ENCODE assay signal across 8 mouse cellular contexts in the genomic region with DNA sequence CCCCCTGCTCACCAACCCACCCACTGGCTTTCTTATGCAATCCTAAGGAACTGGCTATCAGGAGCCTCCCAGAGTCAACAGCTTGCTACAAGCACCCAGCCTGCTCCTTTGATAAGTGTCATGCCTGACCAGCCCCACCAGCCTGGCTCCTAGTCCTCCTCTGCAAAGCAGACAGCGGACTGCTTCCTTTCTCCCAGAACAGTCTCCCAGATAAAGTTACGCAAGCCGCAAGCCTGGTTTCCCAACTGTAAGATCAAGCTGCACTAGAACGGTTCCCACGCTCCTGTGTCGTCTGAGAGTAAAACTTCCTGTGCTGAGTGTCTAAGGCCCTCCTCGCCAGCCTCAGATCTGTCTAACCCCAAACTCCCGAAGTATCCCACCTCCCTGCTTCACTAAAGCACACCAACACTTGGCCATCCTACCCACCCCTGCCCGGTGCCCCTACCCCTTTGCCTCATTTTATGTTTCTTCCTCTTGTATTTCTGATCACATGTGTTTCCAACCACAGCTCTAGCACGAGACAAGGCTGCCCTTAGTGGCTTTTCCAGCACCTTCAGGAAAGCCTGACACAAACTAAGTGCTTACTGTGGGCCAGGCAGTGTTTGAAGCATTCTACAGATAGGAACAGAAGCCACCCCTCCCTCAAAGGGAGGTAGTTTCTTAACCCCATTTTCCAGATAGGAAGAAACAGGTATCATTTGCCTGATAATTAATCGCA. TPM values are rescaled to one million over a fixed set of nuclear protein-coding genes. Genes with fewer than 3 reads are reported as not detected.
DNase-seq lines count a peak whose midpoint lies in the region; ATAC-seq and TF ChIP-seq lines count a peak whose summit lies in the region.

No protein-coding gene starts in this region.

- 14% methylated on average over 11 of the region's 11 CpGs for WGBS in lung, embryonic 14.5 days

- H3K9ac ChIP-seq in lung, embryonic 14.5 days, result no peak overlapping the region

- H3K27me3 ChIP-seq in C2C12 (ENCODE audit: control insufficient read depth, insufficient read depth, insufficient read length), result no peaks in the 10 kb centered on the region
- no peaks in the 10 kb centered on the region for H3K27me3 ChIP-seq in lung, embryonic 14.5 days (ENCODE audit: insufficient read depth, low read length)

- H3K79me2 ChIP-seq in C2C12 (ENCODE audit: control insufficient read depth, insufficient read depth), result no peaks in the 10 kb centered on the region

- no peak overlapping the region for H3ac ChIP-seq in C2C12 (ENCODE audit: control insufficient read depth, insufficient read length, low read depth)

- peak; percentile 28 to 75 for DNase-seq in adrenal gland, adult (ENCODE audit: inconsistent age in 2 of 2, low spot score in 1 of 2)
- no peak for DNase-seq in adrenal gland, postnatal 4 days (ENCODE audit: low spot score in 2 of 2)
- DNase-seq in embryo, embryonic 11 days, result peak; percentile 16
- peak; percentile 76 for DNase-seq in lung, embryonic 14.5 days
- DNase-seq in B cell, adult 2 months, result no peak
- DNase-seq in T-cell, adult 2 months (ENCODE audit: low spot score), result no peak

- H3K79me3 ChIP-seq in C2C12 (ENCODE audit: low read depth), result no peaks in the 10 kb centered on the region

- H3K9me3 ChIP-seq in lung, embryonic 14.5 days (ENCODE audit: low read depth, low read length), result no peaks in the 10 kb centered on the region

- no peak for TF ChIP-seq CTCF in C2C12 (IDR thresholded peaks at IDR 0.05; ENCODE audit: control insufficient read depth, insufficient read depth, insufficient read length)
- no peak for TF ChIP-seq CTCF in lung, embryonic 14.5 days (IDR thresholded peaks at IDR 0.05; ENCODE audit: low read depth)

- H3K4me1 ChIP-seq in lung, embryonic 14.5 days (ENCODE audit: insufficient read depth), result peaks cover 8% of the 10 kb centered on the region; the same call in 1 of the 2 replicates

- ATAC-seq in inflammation-experienced regulatory T-cells, adult 6 months, result peak; percentile 51
- peak; percentile 66; the same call in 1 of the 2 replicates for ATAC-seq in lung, embryonic 14.5 days (ENCODE audit: insufficient read depth)

- no peaks in the 10 kb centered on the region for H3K36me3 ChIP-seq in C2C12 (ENCODE audit: control insufficient read depth, insufficient read depth)
- H3K36me3 ChIP-seq in lung, embryonic 14.5 days (ENCODE audit: insufficient read depth), result no peaks in the 10 kb centered on the region

- no peak overlapping the region for H3K4me2 ChIP-seq in lung, embryonic 14.5 days

- H3K27ac ChIP-seq in lung, embryonic 14.5 days (ENCODE audit: low read depth), result peak overlapping the region; percentile 30

- H3K4me3 ChIP-seq in C2C12 (ENCODE audit: insufficient read depth, poor library complexity, severe bottlenecking), result no peak overlapping the region
- no peak overlapping the region for H3K4me3 ChIP-seq in lung, embryonic 14.5 days (ENCODE audit: low read depth, low read length)

TF ChIP-seq in C2C12, 6 proteins besides CTCF, POLR2A, EP300 and RAD21:
- no peak for TF ChIP-seq MYOG (IDR thresholded peaks at IDR 0.05; ENCODE audit: control insufficient read depth, extremely low read depth, insufficient read length)
- peak; percentile 75 for TF ChIP-seq CEBPB (IDR thresholded peaks at IDR 0.05; ENCODE audit: low read depth)

RNA-seq across cellular contexts. Expression of a gene that starts 5.3 kb away (rescaled TPM):
- 10 to 100 TPM; 58.4 to 59.0 TPM for total RNA-seq in adrenal gland, postnatal 4 days (2021)
- 6.0 TPM for polyA plus RNA-seq in C2C12 (2012; fragmentation: generic; extraction: Trizol)
- 10 to 100 TPM; 10.6 to 27.5 (median 19.6) TPM for polyA plus RNA-seq in inflammation-experienced regulatory T-cells, adult 6 months (2017; shearing (Covaris generic))
- 8.5 and 9.1 TPM in 2 replicates for polyA plus RNA-seq in lung, embryonic 14.5 days (2014; fragmentation: Nextera tagmentation; extraction: Ambion mirVana)

RNA-seq across cellular contexts. Expression of a gene that starts 46.5 kb away (rescaled TPM):
- total RNA-seq in adrenal gland, postnatal 4 days (2021), result 1 to 10 TPM; 7.8 to 9.1 TPM
- 7.7 TPM for polyA plus RNA-seq in C2C12 (2012; fragmentation: generic; extraction: Trizol)
- 100 to 1,000 TPM in 1 of 3 experiments, 10 to 100 TPM in 2; 83.9 to 124 (median 98.2) TPM for polyA plus RNA-seq in inflammation-experienced regulatory T-cells, adult 6 months (2017; shearing (Covaris generic))
- 3.3 and 3.4 TPM in 2 replicates for polyA plus RNA-seq in lung, embryonic 14.5 days (2014; fragmentation: Nextera tagmentation; extraction: Ambion mirVana)

Comparison
In these comparisons a context has a peak if more than half of its experiments do, and no peak if none do; other contexts are left out.
1. DNase-seq: peak in adrenal gland, adult (2 of 2), embryo, embryonic 11 days (single experiment) and lung, embryonic 14.5 days (single experiment); none in adrenal gland, postnatal 4 days (0 of 2), B cell, adult 2 months (0 of 2) and T-cell, adult 2 months (single experiment).